Mouse (Mus musculus): ENCODE measurements around the gene Atp12a.
A peak's percentile ranks its signal among the peaks of the same experiment; 100 is the strongest.

Gene Atp12a

GRCm38 (mm10) chr14:56364711-56365237 lies at the start of gene Atp12a:
TSS of gene Atp12a (plus strand) at chr14:56365068.
- no peak for DNase-seq (ENCODE audit: low spot score)

GRCm38 (mm10) chr14:56315519-56315918 lies 49.3 kb upstream of the Atp12a start:
- no peak for DNase-seq (ENCODE audit: low spot score)

GRCm38 (mm10) chr14:56316333-56316732 lies 48.5 kb upstream of the Atp12a start:
- no peak for DNase-seq (ENCODE audit: low spot score)

GRCm38 (mm10) chr14:56322982-56323381 lies 41.9 kb upstream of the Atp12a start:
- DNase-seq (ENCODE audit: low spot score), result no peak

- DNase-seq (ENCODE audit: low spot score), result no peak
These were observed 39.8 kb upstream of the Atp12a start for GRCm38 (mm10) chr14:56325038-56325437.

- DNase-seq (ENCODE audit: low spot score), result no peak
These were observed 31.2 kb upstream of the Atp12a start for GRCm38 (mm10) chr14:56333700-56334099.

GRCm38 (mm10) chr14:56334437-56334836 lies 30.4 kb upstream of the Atp12a start:
- DNase-seq (ENCODE audit: low spot score), result no peak

- DNase-seq (ENCODE audit: low spot score), result no peak
These were observed 28.8 kb upstream of the Atp12a start for GRCm38 (mm10) chr14:56336032-56336431.

- DNase-seq (ENCODE audit: low spot score), result no peak
These were observed 27.8 kb upstream of the Atp12a start for GRCm38 (mm10) chr14:56337075-56337474.

- peak; percentile 56 for DNase-seq (ENCODE audit: low spot score)
These were observed 27.2 kb upstream of the Atp12a start for GRCm38 (mm10) chr14:56337696-56338095.

- no peak for DNase-seq (ENCODE audit: low spot score)
These were observed 25.9 kb upstream of the Atp12a start for GRCm38 (mm10) chr14:56338882-56339442.

- no peak for DNase-seq (ENCODE audit: low spot score)
These were observed 16.2 kb upstream of the Atp12a start for GRCm38 (mm10) chr14:56348704-56349103.

- DNase-seq (ENCODE audit: low spot score), result no peak
These were observed 15.3 kb upstream of the Atp12a start for GRCm38 (mm10) chr14:56349541-56349940.

GRCm38 (mm10) chr14:56351959-56352660 lies 12.8 kb upstream of the Atp12a start:
- DNase-seq (ENCODE audit: low spot score), result no peak

GRCm38 (mm10) chr14:56354803-56355202 lies 10.1 kb upstream of the Atp12a start:
- DNase-seq (ENCODE audit: low spot score), result no peak

GRCm38 (mm10) chr14:56355396-56355795 lies 9.5 kb upstream of the Atp12a start:
- no peak for DNase-seq (ENCODE audit: low spot score)

- no peak for DNase-seq (ENCODE audit: low spot score)
These were observed 8.7 kb upstream of the Atp12a start for GRCm38 (mm10) chr14:56356196-56356595.

GRCm38 (mm10) chr14:56358422-56358821 lies 6.4 kb upstream of the Atp12a start:
- no peak for DNase-seq (ENCODE audit: low spot score)

GRCm38 (mm10) chr14:56359131-56359530 lies 5.7 kb upstream of the Atp12a start:
- no peak for DNase-seq (ENCODE audit: low spot score)

GRCm38 (mm10) chr14:56365292-56365691 lies 424 bp downstream of the Atp12a start:
- no peak for DNase-seq (ENCODE audit: low spot score)

GRCm38 (mm10) chr14:56366712-56367111 lies 1.8 kb downstream of the Atp12a start:
- DNase-seq (ENCODE audit: low spot score), result peak; percentile 19

- no peak for DNase-seq (ENCODE audit: low spot score)
These were observed 4.0 kb downstream of the Atp12a start for GRCm38 (mm10) chr14:56368834-56369233.

- peak; percentile 35 for DNase-seq (ENCODE audit: low spot score)
These were observed 10.9 kb downstream of the Atp12a start for GRCm38 (mm10) chr14:56375731-56376130.

GRCm38 (mm10) chr14:56377745-56378144 lies 12.9 kb downstream of the Atp12a start:
- DNase-seq (ENCODE audit: low spot score), result no peak

Data from ovary, adult 18-20 months (tissue).